Mouse (Mus musculus): ENCODE data around the gene Sprr2a3. TPM values are rescaled to one million over a fixed set of nuclear protein-coding genes. Genes with fewer than 3 reads are reported as not detected.
"Not testable (repeated sequence)": the region's sequence is repeated elsewhere in the genome, so short reads cannot be mapped to it uniquely, and the experiment has no call there.

Gene Sprr2a3
- polyA plus RNA-seq, 1 experiment from 2014 or later = not detected

- not testable (repeated sequence) for H3K4me2 ChIP-seq (ENCODE audit: low read length); H3K27me3 ChIP-seq (ENCODE audit: control insufficient read depth, insufficient read depth, low read depth, low read length); H3K9me3 ChIP-seq (replicated peaks; ENCODE audit: control insufficient read depth, low read length, poor library complexity, severe bottlenecking); H3K36me3 ChIP-seq (ENCODE audit: control insufficient read depth, insufficient read depth, low read length); H3K4me3 ChIP-seq (ENCODE audit: low read depth, low read length); H3K9ac ChIP-seq (ENCODE audit: low read depth, low read length); H3K27ac ChIP-seq (ENCODE audit: low read length); H3K4me1 ChIP-seq (ENCODE audit: control insufficient read depth, insufficient read depth, low read length)
- ATAC-seq = peak; percentile 59; the same call in 1 of the 2 replicates
Observed at GRCm38 (mm10) chr3:92258526-92258925, 26.7 kb upstream of the Sprr2a3 start.

DNA sequence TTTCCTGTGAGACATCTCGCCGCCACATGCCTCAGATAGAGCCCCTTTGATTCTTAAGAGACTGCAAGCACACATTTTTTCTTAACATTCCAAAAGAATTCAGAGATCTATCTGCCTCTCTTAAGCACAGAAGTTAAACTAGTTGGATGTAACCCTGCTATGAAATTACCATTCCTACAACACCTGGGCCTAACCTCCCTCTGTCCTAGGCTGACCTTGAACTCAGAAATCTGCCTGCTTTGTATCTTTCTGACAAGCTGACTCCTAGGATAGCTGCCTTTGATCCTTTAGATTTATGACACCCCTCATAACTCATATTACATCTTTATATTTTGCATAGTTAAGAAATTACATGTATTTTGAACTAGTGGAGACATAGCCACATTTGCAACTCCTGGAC lies 21.8 kb upstream of the Sprr2a3 start:
- not testable (repeated sequence) for ATAC-seq; H3K4me2 ChIP-seq (ENCODE audit: low read length); H3K4me3 ChIP-seq (ENCODE audit: low read depth, low read length); H3K36me3 ChIP-seq (ENCODE audit: control insufficient read depth, insufficient read depth, low read length); H3K9ac ChIP-seq (ENCODE audit: low read depth, low read length); H3K4me1 ChIP-seq (ENCODE audit: control insufficient read depth, insufficient read depth, low read length); H3K27me3 ChIP-seq (ENCODE audit: control insufficient read depth, insufficient read depth, low read depth, low read length); H3K27ac ChIP-seq (ENCODE audit: low read length); H3K9me3 ChIP-seq (replicated peaks; ENCODE audit: control insufficient read depth, low read length, poor library complexity, severe bottlenecking)
- WGBS = no CpG with 5 or more reads among the region's 2 CpGs

DNA sequence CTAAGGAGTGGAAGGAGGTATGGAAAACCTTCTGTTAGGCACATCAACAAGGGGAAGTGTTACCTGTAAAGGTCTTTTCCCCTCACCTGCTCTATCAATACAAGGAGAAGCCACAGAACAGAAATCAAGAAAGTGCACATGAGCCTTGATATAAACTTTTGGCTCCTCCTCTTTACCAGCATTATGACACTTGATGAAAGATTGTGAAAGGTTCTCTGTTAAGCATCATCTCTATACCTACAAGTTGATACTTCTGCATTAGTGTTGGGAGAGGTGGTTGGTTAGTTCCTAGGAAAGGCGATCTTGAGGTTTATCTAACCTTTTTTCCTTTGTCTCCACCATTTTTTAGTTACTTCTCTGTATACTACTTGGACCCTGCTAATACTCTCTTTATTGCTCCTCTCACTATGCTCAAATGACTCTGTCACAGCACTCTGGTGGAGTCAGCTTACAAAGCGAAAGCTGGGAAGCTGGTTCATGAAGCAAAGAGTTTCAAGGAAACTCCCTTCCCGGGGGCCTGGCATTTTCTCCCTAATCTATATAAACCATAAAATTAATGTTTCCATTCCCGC lies 13.7 kb upstream of the Sprr2a3 start:
- H3K4me1 ChIP-seq (ENCODE audit: control insufficient read depth, insufficient read depth, low read length); H3K36me3 ChIP-seq (ENCODE audit: control insufficient read depth, insufficient read depth, low read length); H3K9me3 ChIP-seq (replicated peaks; ENCODE audit: control insufficient read depth, low read length, poor library complexity, severe bottlenecking); H3K27ac ChIP-seq (ENCODE audit: low read length); ATAC-seq; H3K27me3 ChIP-seq (ENCODE audit: control insufficient read depth, insufficient read depth, low read depth, low read length); H3K9ac ChIP-seq (ENCODE audit: low read depth, low read length); H3K4me3 ChIP-seq (ENCODE audit: low read depth, low read length); H3K4me2 ChIP-seq (ENCODE audit: low read length): not testable (repeated sequence)
- no CpG with 5 or more reads among the region's 4 CpGs for WGBS

GRCm38 (mm10) chr3:92273504-92273903 lies 11.7 kb upstream of the Sprr2a3 start:
- not testable (repeated sequence) for H3K27me3 ChIP-seq (ENCODE audit: control insufficient read depth, insufficient read depth, low read depth, low read length); H3K9ac ChIP-seq (ENCODE audit: low read depth, low read length); H3K4me1 ChIP-seq (ENCODE audit: control insufficient read depth, insufficient read depth, low read length); H3K27ac ChIP-seq (ENCODE audit: low read length); H3K4me3 ChIP-seq (ENCODE audit: low read depth, low read length); H3K4me2 ChIP-seq (ENCODE audit: low read length); ATAC-seq; H3K36me3 ChIP-seq (ENCODE audit: control insufficient read depth, insufficient read depth, low read length); H3K9me3 ChIP-seq (replicated peaks; ENCODE audit: control insufficient read depth, low read length, poor library complexity, severe bottlenecking)

DNA sequence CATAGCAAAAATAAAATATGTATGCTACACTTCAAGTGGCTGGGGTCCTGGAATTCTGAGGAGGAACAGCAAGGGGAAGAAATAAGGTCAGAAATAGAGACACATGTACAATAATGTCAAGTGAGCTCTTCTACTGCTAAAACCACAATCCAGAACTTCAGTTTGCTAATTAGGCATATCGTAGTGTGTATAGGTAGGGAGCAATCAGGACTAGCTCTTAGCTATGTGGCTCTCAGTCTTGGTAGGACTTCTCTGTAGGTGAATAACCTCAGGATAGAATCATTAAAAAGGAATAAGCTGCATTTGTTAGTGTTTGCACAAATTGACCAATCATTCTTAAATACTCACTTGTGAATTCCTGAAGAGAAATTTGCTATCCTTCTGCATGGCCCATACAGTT lies 11.2 kb upstream of the Sprr2a3 start:
- not testable (repeated sequence) for H3K27me3 ChIP-seq (ENCODE audit: control insufficient read depth, insufficient read depth, low read depth, low read length); H3K9ac ChIP-seq (ENCODE audit: low read depth, low read length); H3K27ac ChIP-seq (ENCODE audit: low read length); H3K36me3 ChIP-seq (ENCODE audit: control insufficient read depth, insufficient read depth, low read length); H3K4me1 ChIP-seq (ENCODE audit: control insufficient read depth, insufficient read depth, low read length); H3K4me3 ChIP-seq (ENCODE audit: low read depth, low read length); H3K9me3 ChIP-seq (replicated peaks; ENCODE audit: control insufficient read depth, low read length, poor library complexity, severe bottlenecking); ATAC-seq; H3K4me2 ChIP-seq (ENCODE audit: low read length)
- no CpG with 5 or more reads among the region's 1 CpGs for WGBS

DNA sequence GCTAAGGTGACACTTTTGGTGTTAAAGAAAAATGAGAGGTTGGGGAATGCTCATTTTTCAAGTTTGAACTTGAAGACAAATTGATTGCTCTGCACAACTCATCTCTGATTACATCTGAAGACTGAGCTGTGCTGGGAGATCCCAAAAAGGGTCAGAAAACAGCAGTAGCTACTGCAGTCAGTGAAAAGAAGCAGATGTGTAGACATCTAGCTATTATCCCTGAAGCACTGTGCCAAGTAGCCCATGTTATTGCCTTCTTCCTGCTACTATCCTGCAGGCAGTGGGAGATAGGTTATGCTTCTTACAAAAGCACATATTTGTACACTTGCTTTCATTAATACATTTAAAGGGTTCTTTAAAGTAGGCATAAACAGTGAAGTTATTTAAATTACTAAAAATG lies 5.6 kb upstream of the Sprr2a3 start:
- H3K9ac ChIP-seq (ENCODE audit: low read depth, low read length); H3K36me3 ChIP-seq (ENCODE audit: control insufficient read depth, insufficient read depth, low read length); H3K4me2 ChIP-seq (ENCODE audit: low read length); H3K27ac ChIP-seq (ENCODE audit: low read length); H3K27me3 ChIP-seq (ENCODE audit: control insufficient read depth, insufficient read depth, low read depth, low read length); H3K4me1 ChIP-seq (ENCODE audit: control insufficient read depth, insufficient read depth, low read length); H3K9me3 ChIP-seq (replicated peaks; ENCODE audit: control insufficient read depth, low read length, poor library complexity, severe bottlenecking); H3K4me3 ChIP-seq (ENCODE audit: low read depth, low read length): not testable (repeated sequence)
- ATAC-seq = 0 out of 2 replicates have a peak, but pooled peaks have one; percentile 30

GRCm38 (mm10) chr3:92280963-92281606 lies 4.1 kb upstream of the Sprr2a3 start:
- not testable (repeated sequence) for ATAC-seq; H3K9me3 ChIP-seq (replicated peaks; ENCODE audit: control insufficient read depth, low read length, poor library complexity, severe bottlenecking)
- 87% methylated on average over 5 of the region's 12 CpGs for WGBS

GRCm38 (mm10) chr3:92288489-92288888 lies 3.3 kb downstream of the Sprr2a3 start:
- H3K27me3 ChIP-seq (ENCODE audit: control insufficient read depth, insufficient read depth, low read depth, low read length); H3K9ac ChIP-seq (ENCODE audit: low read depth, low read length): not testable (repeated sequence)
- 75% methylated on average over 3 of the region's 6 CpGs for WGBS

More at GRCm38 (mm10) chr3:92280963-92281606, 4.1 kb upstream of the Sprr2a3 start:
- not testable (repeated sequence) for H3K4me3 ChIP-seq (ENCODE audit: low read depth, low read length); H3K27ac ChIP-seq (ENCODE audit: low read length); H3K9ac ChIP-seq (ENCODE audit: low read depth, low read length); H3K27me3 ChIP-seq (ENCODE audit: control insufficient read depth, insufficient read depth, low read depth, low read length); H3K4me2 ChIP-seq (ENCODE audit: low read length); H3K4me1 ChIP-seq (ENCODE audit: control insufficient read depth, insufficient read depth, low read length); H3K36me3 ChIP-seq (ENCODE audit: control insufficient read depth, insufficient read depth, low read length)

GRCm38 (mm10) chr3:92307406-92307805 lies 22.2 kb downstream of the Sprr2a3 start:
- Histone ChIP-seq H3K4me2 (ENCODE audit: low read length) (no peak overlapping the region), H3K27ac (ENCODE audit: low read length) (no peak overlapping the region), H3K36me3 (ENCODE audit: control insufficient read depth, insufficient read depth, low read length) (no peaks in the 10 kb centered on the region), H3K9ac (ENCODE audit: low read depth, low read length) (no peak overlapping the region), H3K9me3 (replicated peaks; ENCODE audit: control insufficient read depth, low read length, poor library complexity, severe bottlenecking) (no peaks in the 10 kb centered on the region), H3K4me1 (ENCODE audit: control insufficient read depth, insufficient read depth, low read length) (no peaks in the 10 kb centered on the region), H3K27me3 (ENCODE audit: control insufficient read depth, insufficient read depth, low read depth, low read length) (no peaks in the 10 kb centered on the region), H3K4me3 (ENCODE audit: low read depth, low read length) (no peak overlapping the region)
- ATAC-seq = no peak
- 100% methylated on average over 1 of the region's 1 CpGs for WGBS

More at GRCm38 (mm10) chr3:92288489-92288888, 3.3 kb downstream of the Sprr2a3 start:
- H3K4me1 ChIP-seq (ENCODE audit: control insufficient read depth, insufficient read depth, low read length); H3K4me2 ChIP-seq (ENCODE audit: low read length); H3K36me3 ChIP-seq (ENCODE audit: control insufficient read depth, insufficient read depth, low read length); ATAC-seq; H3K27ac ChIP-seq (ENCODE audit: low read length); H3K4me3 ChIP-seq (ENCODE audit: low read depth, low read length); H3K9me3 ChIP-seq (replicated peaks; ENCODE audit: control insufficient read depth, low read length, poor library complexity, severe bottlenecking): not testable (repeated sequence)

Measured in midbrain, embryonic 16.5 days (tissue).